Mouse (Mus musculus) liver, adult 2 months (tissue): ENCODE measurements around the gene Cdh23.

Experiments
- CTCF ChIP-seq: fragments of 200-500 bp; IDR thresholded peaks from 2 replicates; pipeline ENCODE4 v1.5.1; 2011; ENCODE audit warnings: low read depth, low read length, control low read depth
- POLR2A ChIP-seq: fragments of 200-500 bp; IDR thresholded peaks from 2 replicates; pipeline ENCODE4 v1.6.1; 2011; ENCODE audit warnings: low read length, control low read depth; ENCODE audit not compliant: insufficient read depth; ENCODE audit errors: extremely low read depth

- TF ChIP-seq POLR2A (no peak), CTCF (no peak)
Measured at GRCm38 (mm10) chr10:60737169-60737728, 41.0 kb upstream of the Cdh23 start.
